Mouse (Mus musculus) myocyte (in vitro differentiated cells): ENCODE measurements around the gene Fate1.

Experiments used
- CEBPB ChIP-seq: IDR thresholded peaks from 2 replicates; pipeline ENCODE4 v1.6.1; 2011; ENCODE audit warnings: mild to moderate bottlenecking, moderate library complexity; ENCODE audit not compliant: poor library complexity, insufficient read depth, severe bottlenecking
- MAX ChIP-seq: IDR thresholded peaks from one replicate; pipeline ENCODE4 v1.6.1; 2011; ENCODE audit warnings: low read depth, mild to moderate bottlenecking, control low read depth
- POLR2A ChIP-seq: IDR thresholded peaks from one replicate; pipeline ENCODE4 v1.6.1; 2011; ENCODE audit warnings: low read depth, mild to moderate bottlenecking, control low read depth, moderate library complexity; ENCODE audit not compliant: insufficient read length
- POLR2AphosphoS2 ChIP-seq: IDR thresholded peaks from one replicate; pipeline ENCODE4 v1.6.1; 2011; ENCODE audit warnings: low read depth, control low read depth; ENCODE audit not compliant: insufficient read length
- SRF ChIP-seq: IDR thresholded peaks from one replicate; pipeline ENCODE4 v1.6.1; 2011; ENCODE audit warnings: low read depth; ENCODE audit not compliant: control insufficient read depth, insufficient read length

DNA sequence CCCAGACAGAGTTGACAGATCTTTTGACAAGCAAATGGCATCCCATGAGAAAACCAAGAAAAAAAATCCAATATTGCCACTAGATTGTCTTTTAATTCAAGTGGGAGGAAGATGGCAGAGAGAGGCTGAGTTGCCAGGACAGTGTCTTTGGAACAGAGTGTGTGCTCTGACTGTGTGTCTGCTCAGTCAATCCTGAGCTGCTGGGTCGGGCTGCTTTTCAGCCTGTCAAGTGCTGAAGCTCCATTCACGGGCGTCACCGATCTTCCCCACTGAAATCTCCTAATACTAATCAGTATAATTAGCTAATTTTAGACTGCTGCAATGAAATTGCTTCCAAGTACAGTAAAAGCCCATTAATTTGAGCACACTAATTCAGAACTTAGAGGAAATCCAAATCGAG, 1.5 kb upstream of the Fate1 start:
- no peak for TF ChIP-seq POLR2A
- TF ChIP-seq CEBPB = no peak
- no peak for TF ChIP-seq SRF
- no peak for TF ChIP-seq POLR2AphosphoS2
- TF ChIP-seq MAX = no peak
